In the genomic region with DNA sequence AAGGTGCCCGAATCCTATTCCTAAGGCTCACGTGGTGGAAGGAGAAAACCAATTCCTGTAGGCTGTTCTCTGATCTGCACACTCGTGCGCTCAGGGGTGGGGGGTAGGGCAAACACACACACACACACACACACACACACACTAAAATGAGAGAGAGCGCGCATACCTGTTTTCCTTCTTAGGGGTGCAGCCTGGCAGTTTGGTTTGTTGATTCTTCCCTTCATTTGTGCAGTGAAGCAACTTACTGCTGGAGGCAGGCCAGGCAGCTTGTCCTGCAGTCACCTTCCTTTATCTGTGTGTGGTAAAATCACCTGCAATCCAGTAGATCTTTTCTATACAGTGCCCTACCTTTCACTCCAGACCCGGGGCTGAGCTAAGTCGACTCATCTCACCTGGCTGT, we compare ENCODE assay signal across 22 mouse cellular contexts.
"Had no signal": no experiment of that assay in that cellular context is flagged by ENCODE, and none has a peak within 500 bp of the region (broad histone marks: within the 10 kb centered on the region; RNA-seq: fewer than 3 reads in every experiment).

No protein-coding gene starts in this region.

- H3K27me3 ChIP-seq: limb, embryonic 12.5 days; limb, embryonic 15.5 days; neural tube, embryonic 13.5 days had no signal

- H3K4me2 ChIP-seq: kidney, embryonic 15.5 days; limb, embryonic 12.5 days; limb, embryonic 15.5 days; liver, embryonic 15.5 days; lung, embryonic 15.5 days; midbrain, embryonic 13.5 days; neural tube, embryonic 13.5 days had no signal

- H3K9ac ChIP-seq: kidney, embryonic 15.5 days; limb, embryonic 12.5 days; limb, embryonic 15.5 days; liver, embryonic 15.5 days; lung, embryonic 15.5 days; midbrain, embryonic 13.5 days; neural tube, embryonic 13.5 days had no signal

- H3K27ac ChIP-seq: kidney, embryonic 15.5 days; limb, embryonic 12.5 days; limb, embryonic 15.5 days; liver, embryonic 15.5 days; lung, embryonic 15.5 days; midbrain, embryonic 13.5 days; neural tube, embryonic 13.5 days had no signal

- ATAC-seq: intestine, postnatal 0 days; midbrain, embryonic 13.5 days; midbrain, embryonic 16.5 days had no signal

- H3K36me3 ChIP-seq: kidney, embryonic 15.5 days; limb, embryonic 12.5 days; limb, embryonic 15.5 days; liver, embryonic 15.5 days; lung, embryonic 15.5 days; midbrain, embryonic 10.5 days; midbrain, embryonic 13.5 days; neural tube, embryonic 13.5 days had no signal

- DNase-seq: kidney, adult 8-10 months; kidney, postnatal 10 days; left cerebral cortex, postnatal 4 days; lung, postnatal 14 days; retina, postnatal 1 day; right cerebral cortex, postnatal 25 days; spleen, adult 18-20 months; thymus, adult 2 months; thymus, postnatal 14 days; thymus, postnatal 4 days had no signal

- H3K4me3 ChIP-seq: kidney, embryonic 15.5 days; limb, embryonic 12.5 days; limb, embryonic 15.5 days; liver, embryonic 15.5 days; lung, embryonic 15.5 days; megakaryocyte, embryonic 14.5 days; midbrain, embryonic 10.5 days; midbrain, embryonic 13.5 days; myocyte; neural tube, embryonic 13.5 days had no signal

- H3K9me3 ChIP-seq: kidney, embryonic 15.5 days; limb, embryonic 12.5 days; limb, embryonic 15.5 days; liver, embryonic 15.5 days; lung, embryonic 15.5 days; megakaryocyte, embryonic 14.5 days; midbrain, embryonic 10.5 days; midbrain, embryonic 13.5 days; neural tube, embryonic 13.5 days had no signal

- H3K4me1 ChIP-seq: megakaryocyte, embryonic 14.5 days had no signal
